Mouse (Mus musculus): ENCODE measurements around the gene Rab40c. TPM values are rescaled to one million over a fixed set of nuclear protein-coding genes. Genes with fewer than 3 reads are reported as not detected.

The Rab40c gene
- polyA plus RNA-seq, 1 experiment = not detected

DNA sequence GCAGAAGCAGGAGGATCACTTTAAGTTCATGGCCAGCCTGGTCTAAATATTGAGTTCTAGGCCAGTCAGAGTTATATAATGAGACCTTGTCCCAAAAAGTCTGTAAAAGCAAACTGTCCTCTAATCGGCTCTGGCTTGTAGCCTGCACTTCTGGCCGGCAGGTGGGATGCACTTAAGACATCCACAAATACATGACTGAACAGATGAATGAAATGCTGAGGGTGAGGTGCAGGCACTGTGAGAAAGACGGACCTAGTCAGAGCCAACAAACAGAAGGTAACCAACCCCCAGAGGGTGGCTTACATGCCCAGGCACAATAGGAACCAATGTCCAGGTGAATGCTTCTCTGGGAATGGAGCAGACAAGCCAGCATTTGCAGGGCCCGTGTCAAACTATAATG lies 5.2 kb downstream of the Rab40c start:
- H3K4me3 ChIP-seq (ENCODE audit: insufficient read depth, low read depth, low read length) = no peak overlapping the region
- H3K4me1 ChIP-seq (ENCODE audit: control insufficient read depth, insufficient read depth, low read length) = peaks cover 17% of the 10 kb centered on the region
- peak overlapping the region; percentile 79; the same call in 1 of the 2 replicates for H3K27ac ChIP-seq (ENCODE audit: insufficient read depth, low read depth, low read length)
- WGBS = 66% methylated on average over 4 of the region's 4 CpGs
- TF ChIP-seq POLR2A (IDR thresholded peaks at IDR 0.05; ENCODE audit: insufficient read depth, low read depth, low read length) (no peak), CTCF (IDR thresholded peaks at IDR 0.05; ENCODE audit: insufficient read depth, low read depth, low read length) (no peak)

DNA sequence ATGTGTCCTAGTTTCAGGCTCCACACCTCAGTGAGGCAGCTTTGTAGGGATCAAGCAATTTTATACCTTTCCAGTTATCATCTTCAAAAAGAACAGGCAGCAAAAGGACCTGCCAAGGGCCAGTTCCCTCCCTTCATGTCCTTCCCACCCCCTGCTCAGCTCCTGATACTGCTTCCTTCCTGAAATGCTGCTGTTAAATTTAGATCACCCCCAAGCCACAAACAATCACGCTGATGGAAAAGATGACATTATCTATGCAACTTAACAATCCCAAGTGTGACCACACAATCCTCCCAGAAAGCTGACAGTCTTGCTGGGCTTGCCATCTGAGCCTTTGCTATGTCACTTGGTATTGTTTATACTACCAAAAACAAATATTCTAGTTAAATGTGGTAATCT lies 5.7 kb downstream of the Rab40c start:
- Histone ChIP-seq H3K4me3 (ENCODE audit: insufficient read depth, low read depth, low read length) (no peak overlapping the region), H3K4me1 (ENCODE audit: control insufficient read depth, insufficient read depth, low read length) (peaks cover 17% of the 10 kb centered on the region), H3K27ac (ENCODE audit: insufficient read depth, low read depth, low read length) (peak overlapping the region; percentile 79)
- TF ChIP-seq POLR2A (IDR thresholded peaks at IDR 0.05; ENCODE audit: insufficient read depth, low read depth, low read length) (no peak), CTCF (IDR thresholded peaks at IDR 0.05; ENCODE audit: insufficient read depth, low read depth, low read length) (no peak)
- 38% methylated on average over 1 of the region's 1 CpGs for WGBS

GRCm38 (mm10) chr17:25913186-25913876 lies 6.2 kb downstream of the Rab40c start:
- WGBS = 53% methylated on average over 14 of the region's 14 CpGs
- H3K27ac ChIP-seq (ENCODE audit: insufficient read depth, low read depth, low read length) = peak overlapping the region; percentile 79

DNA sequence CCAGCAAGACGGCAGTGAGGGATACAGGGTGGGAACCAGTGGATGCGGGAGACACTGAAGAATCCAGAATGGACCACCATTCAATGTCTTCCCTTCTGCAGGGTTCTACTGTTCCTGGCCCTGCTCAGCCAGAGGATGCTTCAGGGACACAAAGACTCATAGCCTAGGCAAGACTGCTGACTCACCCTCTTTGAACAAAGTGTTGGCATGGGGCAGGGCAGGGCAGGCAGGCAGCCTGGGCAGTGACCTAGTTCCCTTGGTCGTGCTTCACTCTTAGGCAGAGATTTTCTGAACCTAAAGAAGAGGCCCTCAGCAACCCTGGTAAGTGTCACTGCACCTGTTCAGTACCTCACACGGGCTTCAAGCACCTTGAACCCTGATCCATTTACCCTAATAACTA lies 7.7 kb downstream of the Rab40c start:
- Histone ChIP-seq H3K27ac (ENCODE audit: insufficient read depth, low read depth, low read length) (peak overlapping the region; percentile 80), H3K4me1 (ENCODE audit: control insufficient read depth, insufficient read depth, low read length) (peaks cover 12% of the 10 kb centered on the region), H3K4me3 (ENCODE audit: insufficient read depth, low read depth, low read length) (no peak overlapping the region)
- 62% methylated on average over 4 of the region's 4 CpGs for WGBS
- TF ChIP-seq CTCF (IDR thresholded peaks at IDR 0.05; ENCODE audit: insufficient read depth, low read depth, low read length) (no peak), POLR2A (IDR thresholded peaks at IDR 0.05; ENCODE audit: insufficient read depth, low read depth, low read length) (no peak)

More at GRCm38 (mm10) chr17:25913186-25913876, 6.2 kb downstream of the Rab40c start:
- TF ChIP-seq POLR2A (IDR thresholded peaks at IDR 0.05; ENCODE audit: insufficient read depth, low read depth, low read length) (no peak), CTCF (IDR thresholded peaks at IDR 0.05; ENCODE audit: insufficient read depth, low read depth, low read length) (no peak)
- Histone ChIP-seq H3K4me1 (ENCODE audit: control insufficient read depth, insufficient read depth, low read length) (peaks cover 15% of the 10 kb centered on the region), H3K4me3 (ENCODE audit: insufficient read depth, low read depth, low read length) (no peak overlapping the region)

DNA sequence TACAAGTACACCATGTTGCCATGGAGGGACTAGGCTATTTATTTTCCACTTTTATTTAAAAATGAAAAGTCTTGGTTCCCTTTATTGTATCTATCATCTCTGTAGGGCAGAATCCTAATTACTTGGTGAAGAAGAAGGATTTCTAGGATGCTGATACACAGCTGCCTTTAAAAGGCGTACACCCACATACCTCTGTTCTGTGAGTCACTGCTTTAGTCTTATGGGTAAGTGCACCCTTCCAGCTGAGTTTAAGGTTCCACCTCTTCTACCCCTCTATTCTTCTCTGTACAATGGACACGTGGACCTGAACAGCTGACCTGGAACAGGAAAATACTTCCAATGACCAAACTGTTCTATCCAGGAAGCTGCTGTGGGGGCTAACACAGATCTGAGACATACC lies 11.9 kb downstream of the Rab40c start:
- no peak for TF ChIP-seq CTCF (IDR thresholded peaks at IDR 0.05; ENCODE audit: insufficient read depth, low read depth, low read length)
- no peak for TF ChIP-seq POLR2A (IDR thresholded peaks at IDR 0.05; ENCODE audit: insufficient read depth, low read depth, low read length)
- Histone ChIP-seq H3K4me3 (ENCODE audit: insufficient read depth, low read depth, low read length) (no peak overlapping the region), H3K27ac (ENCODE audit: insufficient read depth, low read depth, low read length) (peak overlapping the region; percentile 58; the same call in 1 of the 2 replicates), H3K4me1 (ENCODE audit: control insufficient read depth, insufficient read depth, low read length) (peaks cover 11% of the 10 kb centered on the region)
- WGBS = 43% methylated on average over 2 of the region's 2 CpGs

- TF ChIP-seq POLR2A (IDR thresholded peaks at IDR 0.05; ENCODE audit: insufficient read depth, low read depth, low read length) = no peak
- TF ChIP-seq CTCF (IDR thresholded peaks at IDR 0.05; ENCODE audit: insufficient read depth, low read depth, low read length) = no peak
- Histone ChIP-seq H3K4me3 (ENCODE audit: insufficient read depth, low read depth, low read length) (no peak overlapping the region), H3K27ac (ENCODE audit: insufficient read depth, low read depth, low read length) (no peak overlapping the region), H3K4me1 (ENCODE audit: control insufficient read depth, insufficient read depth, low read length) (0 out of 2 replicates have a peak, but pooled peaks cover 6% of the 10 kb centered on the region)
- 81% methylated on average over 3 of the region's 3 CpGs for WGBS
Observed at GRCm38 (mm10) chr17:25903061-25903460, 16.5 kb downstream of the Rab40c start.

DNA sequence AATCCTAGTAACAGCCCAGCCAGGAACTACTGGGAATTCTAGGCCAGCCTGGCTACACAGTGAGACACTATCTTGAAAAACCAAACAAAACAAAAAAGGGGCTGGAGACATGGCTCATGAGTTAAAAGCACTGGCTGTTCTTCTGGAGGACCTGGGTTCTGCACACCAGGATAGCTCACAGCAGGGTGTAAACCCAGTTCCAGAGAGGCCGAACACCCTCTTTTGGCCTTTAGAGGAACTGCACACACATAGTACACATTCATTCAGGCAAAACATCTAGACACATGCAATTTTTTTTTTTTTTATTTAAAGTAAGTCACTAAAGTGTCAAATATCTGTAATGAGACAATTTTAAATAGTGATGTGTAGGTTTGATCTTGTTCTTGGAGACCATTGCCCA lies 19.3 kb downstream of the Rab40c start:
- Histone ChIP-seq H3K27ac (ENCODE audit: insufficient read depth, low read depth, low read length) (no peak overlapping the region), H3K4me1 (ENCODE audit: control insufficient read depth, insufficient read depth, low read length) (peaks cover 9% of the 10 kb centered on the region; the same call in 1 of the 2 replicates), H3K4me3 (ENCODE audit: insufficient read depth, low read depth, low read length) (no peak overlapping the region)
- TF ChIP-seq POLR2A (IDR thresholded peaks at IDR 0.05; ENCODE audit: insufficient read depth, low read depth, low read length) (no peak), CTCF (IDR thresholded peaks at IDR 0.05; ENCODE audit: insufficient read depth, low read depth, low read length) (no peak)
- 91% methylated on average over 1 of the region's 1 CpGs for WGBS

DNA sequence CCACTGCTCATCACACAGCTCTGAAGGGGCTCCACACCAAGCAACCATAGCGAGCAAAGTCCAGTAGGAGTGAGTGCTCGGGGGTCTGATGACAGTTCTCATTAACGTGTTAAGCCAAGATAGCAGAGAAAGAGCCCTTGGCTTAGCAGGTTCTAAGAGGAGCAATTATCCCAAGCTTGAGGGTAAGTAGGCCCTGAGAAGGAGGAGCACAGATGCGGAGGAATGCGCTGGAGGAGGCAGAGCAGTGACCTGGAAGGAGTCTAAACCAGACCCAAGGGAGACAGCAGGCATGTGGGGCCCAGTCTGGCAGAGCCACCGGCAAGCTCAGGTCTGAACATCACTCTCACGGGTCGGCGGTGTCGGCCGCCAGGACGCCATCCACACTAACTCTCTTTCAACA lies 23.6 kb downstream of the Rab40c start:
- TF ChIP-seq POLR2A (IDR thresholded peaks at IDR 0.05; ENCODE audit: insufficient read depth, low read depth, low read length) = no peak
- TF ChIP-seq CTCF (IDR thresholded peaks at IDR 0.05; ENCODE audit: insufficient read depth, low read depth, low read length) = no peak
- Histone ChIP-seq H3K4me3 (ENCODE audit: insufficient read depth, low read depth, low read length) (no peak overlapping the region), H3K27ac (ENCODE audit: insufficient read depth, low read depth, low read length) (no peak overlapping the region), H3K4me1 (ENCODE audit: control insufficient read depth, insufficient read depth, low read length) (peaks cover 12% of the 10 kb centered on the region; the same call in 1 of the 2 replicates)
- WGBS = 66% methylated on average over 12 of the region's 12 CpGs

DNA sequence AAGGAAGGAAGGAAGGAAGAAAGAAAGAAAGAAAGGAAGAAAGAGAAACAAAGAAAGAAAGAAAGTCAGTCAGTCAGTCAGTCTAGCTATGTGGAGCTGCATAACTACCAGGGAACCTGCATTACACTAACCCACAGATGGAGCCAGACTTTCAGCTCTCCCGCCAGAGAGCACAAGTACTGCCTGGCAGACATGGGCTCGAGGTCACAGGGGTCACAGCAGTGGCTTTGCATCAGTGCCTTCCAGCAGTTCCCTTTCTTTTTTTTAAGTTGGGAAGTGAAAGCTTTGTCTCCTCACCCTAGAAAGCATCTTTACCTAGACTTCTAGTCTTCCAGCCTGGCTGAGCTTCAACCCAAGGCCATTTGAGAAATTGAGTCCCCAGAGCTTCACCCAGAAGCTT lies 24.1 kb downstream of the Rab40c start:
- WGBS = 49% methylated on average over 2 of the region's 2 CpGs
- H3K4me1 ChIP-seq (ENCODE audit: control insufficient read depth, insufficient read depth, low read length) = peaks cover 12% of the 10 kb centered on the region; the same call in 1 of the 2 replicates
- TF ChIP-seq POLR2A (IDR thresholded peaks at IDR 0.05; ENCODE audit: insufficient read depth, low read depth, low read length) (no peak), CTCF (IDR thresholded peaks at IDR 0.05; ENCODE audit: insufficient read depth, low read depth, low read length) (no peak)
- H3K27ac ChIP-seq (ENCODE audit: insufficient read depth, low read depth, low read length) = no peak overlapping the region
- H3K4me3 ChIP-seq (ENCODE audit: insufficient read depth, low read depth, low read length) = no peak overlapping the region

All from olfactory bulb, adult 2 months (tissue).